Mouse (Mus musculus) 3T3-L1 (cell line): ENCODE data around the gene Rmdn3.

Source experiments
- DNase-seq: peaks from one replicate; pipeline ENCODE4 v3.0.0-alpha.2; 2015; ENCODE audit warnings: low read depth, low spot score

Rmdn3 gene

DNA sequence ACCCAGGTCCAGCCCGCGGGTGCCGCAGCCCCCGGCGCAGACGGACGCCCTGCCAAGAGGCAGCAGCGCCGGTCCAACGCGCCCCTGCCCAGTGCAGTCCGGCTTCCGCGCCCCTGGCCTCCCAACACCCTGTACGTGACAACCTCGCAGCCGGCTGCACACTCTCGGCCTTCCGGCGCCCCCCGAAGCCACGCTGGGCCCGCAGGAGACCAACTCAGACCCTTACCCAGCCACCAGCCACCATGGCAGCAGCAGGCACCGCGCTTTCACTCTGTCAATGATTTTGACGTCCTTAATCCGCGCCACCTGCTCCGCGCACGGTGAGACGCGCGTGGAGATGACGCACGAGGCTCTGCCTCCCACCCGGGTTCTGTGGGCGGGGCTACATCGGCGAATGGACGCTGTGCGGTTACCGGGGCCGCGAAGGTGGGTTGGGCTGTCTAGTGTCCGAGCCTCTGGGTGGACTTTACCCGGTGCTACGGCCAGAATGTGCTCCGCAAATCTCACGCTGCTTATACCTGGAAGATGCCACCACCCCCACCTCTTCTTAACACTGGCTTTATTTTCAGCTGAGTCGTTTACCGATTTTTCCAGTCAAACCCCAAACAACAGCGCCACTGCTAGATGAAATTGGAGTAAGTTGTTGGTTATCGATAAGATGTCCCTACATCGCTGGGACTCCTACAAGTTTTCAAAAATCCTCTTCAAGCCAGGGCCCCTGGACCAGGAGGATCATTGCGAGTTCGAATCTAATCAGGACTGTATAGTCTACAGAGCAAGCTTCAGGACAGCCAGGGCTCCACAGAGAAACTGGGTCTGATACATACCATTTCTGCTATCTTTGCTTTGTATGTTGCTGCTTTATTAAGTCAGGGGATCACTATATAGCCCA is at the start of gene Rmdn3:
Gene Rmdn3, minus strand, starts transcription at position 354 of the 892 bp plus-strand sequence.
- DNase-seq, result peak; percentile 95

DNA sequence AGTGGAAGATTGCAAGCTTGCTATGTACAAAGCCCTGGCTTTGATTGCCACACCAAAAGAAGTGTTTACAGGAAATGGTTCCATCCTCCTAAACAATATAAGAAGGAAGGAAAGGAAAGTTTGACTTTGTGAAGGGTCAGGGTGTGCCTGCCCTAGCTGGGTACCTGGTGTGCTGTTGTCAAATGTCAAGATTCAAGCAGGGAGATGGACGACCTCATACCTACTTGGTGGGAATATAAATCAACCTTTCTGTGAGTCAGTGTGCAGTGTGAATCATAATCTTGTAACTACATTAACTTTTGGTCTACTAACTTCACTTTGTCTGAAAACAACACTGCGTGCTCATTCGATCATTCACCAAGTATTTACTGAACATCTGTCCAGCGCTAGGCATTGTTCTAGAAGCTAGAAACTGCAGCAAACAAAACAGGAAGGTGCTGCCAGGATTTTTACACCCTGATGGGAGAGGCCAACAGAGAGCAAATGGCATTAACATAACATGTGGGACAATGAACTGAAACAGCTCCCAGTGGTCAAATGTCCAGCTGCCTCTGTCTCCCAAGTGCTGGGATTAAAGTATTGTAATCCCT is 47.1 kb upstream of the Rmdn3 start:
- DNase-seq, result peak; percentile 66

DNA sequence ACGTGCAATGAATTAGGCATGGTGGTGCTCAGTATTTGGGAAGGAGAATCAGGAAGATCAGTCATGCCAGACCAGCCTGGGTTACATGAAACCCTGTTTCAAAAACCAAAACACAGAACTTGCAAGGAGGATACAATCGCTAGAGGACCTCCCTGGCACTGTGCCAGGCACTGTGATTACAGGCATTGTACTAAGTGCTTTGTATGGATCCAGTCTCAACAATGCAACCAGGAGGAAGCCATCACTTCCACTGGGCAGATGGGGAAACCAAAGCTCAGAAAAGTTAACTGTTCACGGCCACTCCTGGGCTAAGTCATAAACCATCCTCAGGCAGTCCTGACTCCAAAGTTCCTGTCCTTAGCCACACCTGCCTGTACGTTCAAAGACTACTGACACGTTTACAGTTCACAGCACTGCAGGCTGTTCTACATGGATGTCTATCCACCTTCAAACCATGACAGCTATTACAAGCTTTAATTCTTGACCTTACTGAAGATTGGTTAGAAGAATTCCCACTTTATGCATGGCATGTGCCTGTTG is 46.1 kb upstream of the Rmdn3 start:
- no peak for DNase-seq

DNA sequence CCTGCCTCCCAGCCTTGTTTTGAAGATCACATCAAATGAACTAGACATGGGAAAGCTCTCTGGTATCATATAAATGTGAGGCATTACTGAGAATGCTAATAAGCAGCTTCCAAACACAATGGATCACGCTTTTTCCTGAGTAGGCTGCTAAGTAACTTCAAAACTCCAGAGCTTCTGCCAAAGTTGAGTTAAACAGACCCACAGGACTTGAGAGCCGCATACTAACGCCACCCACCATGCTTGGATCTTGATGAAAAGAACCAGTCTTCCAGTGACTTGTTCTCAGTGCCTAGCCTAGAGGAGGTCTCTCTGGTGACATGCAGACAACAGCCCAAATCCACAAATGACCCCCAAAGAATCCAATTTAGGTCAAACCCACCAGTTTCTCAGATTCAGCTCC is 42.1 kb upstream of the Rmdn3 start:
- no peak for DNase-seq

DNA sequence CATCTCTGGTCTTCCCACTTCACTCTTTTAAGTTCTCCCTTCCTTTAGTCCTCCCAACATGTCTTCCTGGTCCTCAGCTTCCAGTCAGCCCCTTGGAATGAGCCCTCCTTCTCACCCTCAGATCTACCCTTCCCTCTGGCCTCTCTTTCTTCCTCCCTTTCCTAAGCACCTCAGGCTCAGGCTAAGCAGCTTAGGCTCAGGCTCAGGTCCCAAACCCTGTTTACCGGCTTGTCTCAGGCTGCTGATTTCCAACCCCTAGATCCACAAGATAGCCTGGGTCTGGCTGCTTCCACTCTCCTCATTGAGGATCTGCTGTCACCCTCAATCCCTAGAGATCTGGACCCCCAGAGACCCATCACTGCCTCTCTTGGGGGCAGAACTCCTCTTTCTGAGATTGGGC is 41.2 kb upstream of the Rmdn3 start:
- no peak for DNase-seq

DNA sequence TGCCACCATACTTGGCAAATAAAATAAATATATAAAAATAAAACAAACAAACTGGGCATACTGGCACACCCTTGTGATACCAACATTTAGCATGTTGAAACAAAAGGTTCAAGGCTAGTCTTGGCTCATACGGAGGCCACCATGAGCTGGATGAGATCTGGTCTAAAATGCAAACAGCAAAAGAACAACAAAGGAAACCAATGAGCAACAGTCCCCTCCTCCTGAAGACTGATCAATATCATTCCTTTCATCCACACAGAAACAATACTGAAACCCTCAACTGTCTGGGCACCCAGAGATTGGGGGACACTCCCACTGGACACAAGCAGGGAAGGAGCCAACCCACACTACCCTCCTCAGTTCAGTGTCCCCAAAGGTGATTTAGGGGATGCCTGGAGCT is 40.7 kb upstream of the Rmdn3 start:
- no peak for DNase-seq

DNA sequence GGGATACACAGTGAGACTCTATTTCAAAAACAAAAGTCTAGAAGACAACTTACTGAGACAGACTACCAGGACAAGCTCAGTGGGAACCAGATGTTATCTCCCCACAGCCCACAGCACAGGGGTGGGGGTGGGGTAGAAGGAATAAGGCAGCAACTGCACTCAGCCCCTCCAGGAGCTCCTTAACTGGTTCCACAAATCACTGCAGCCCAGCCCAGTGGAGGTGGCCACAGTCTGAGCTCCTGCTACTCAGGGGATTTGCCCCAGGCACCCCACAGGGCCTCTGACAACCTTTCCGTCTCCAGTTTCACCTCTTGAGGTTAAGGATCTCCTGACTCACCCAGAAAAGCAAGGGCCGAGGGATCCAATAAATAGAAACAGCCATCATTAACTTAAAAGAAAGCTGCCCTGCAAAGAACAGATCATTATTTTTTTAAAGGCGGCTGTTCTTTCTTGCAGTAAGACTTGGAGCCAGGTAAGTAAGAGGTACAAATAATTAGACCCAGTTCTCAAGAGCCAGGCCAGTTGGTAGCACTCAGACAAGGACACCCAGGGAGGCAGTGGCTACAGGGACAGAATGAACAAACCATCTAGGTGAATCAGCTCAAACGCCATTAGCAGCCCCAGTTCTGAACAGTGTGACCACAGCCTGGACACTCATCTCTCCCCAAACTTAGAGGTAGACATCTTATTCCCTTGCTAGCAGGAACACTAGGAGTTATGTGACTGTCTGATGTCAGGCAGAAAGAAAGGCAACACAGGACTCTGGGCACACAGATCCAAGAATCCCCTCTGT is 39.7 kb upstream of the Rmdn3 start:
- DNase-seq, result peak; percentile 71

DNA sequence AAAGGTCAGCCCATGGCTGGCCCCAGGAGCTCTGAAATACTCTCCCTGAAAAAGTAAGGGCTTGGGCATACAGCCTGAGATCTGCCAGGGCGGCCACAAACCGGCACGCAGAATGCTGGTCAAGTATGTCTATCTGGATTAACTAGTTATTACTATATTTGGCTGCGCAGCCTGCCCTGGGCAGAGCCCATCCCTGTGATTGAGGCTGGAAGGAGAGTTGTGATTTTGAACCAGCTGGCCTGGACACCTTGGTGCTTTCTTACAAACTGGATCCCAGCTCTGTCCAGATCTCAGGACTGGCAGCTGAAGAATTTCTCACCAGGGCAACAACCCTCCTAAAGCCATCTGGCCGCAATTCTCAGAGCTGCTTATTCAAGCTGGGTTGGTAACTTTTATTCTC is 37.3 kb upstream of the Rmdn3 start:
- DNase-seq, result no peak

DNA sequence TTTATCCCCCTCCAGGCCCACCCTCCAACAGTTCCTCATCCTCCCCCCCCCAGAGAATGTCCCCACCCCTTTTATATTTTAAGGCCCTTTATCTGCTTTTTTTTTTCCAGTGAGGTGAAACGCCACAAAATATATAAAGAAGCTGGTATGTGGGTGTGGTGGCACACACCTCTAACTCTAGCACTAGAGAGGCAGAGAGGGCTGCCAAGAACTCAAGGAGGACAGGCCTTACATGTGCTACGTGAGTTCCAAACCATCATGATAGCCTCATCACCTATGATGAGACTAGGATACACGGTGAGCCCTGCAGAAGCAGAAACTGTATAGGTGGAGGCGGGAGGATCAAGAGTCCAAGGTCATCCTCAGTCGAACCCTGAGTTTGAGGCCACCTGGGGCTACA is 34.1 kb upstream of the Rmdn3 start:
- DNase-seq, result no peak

DNA sequence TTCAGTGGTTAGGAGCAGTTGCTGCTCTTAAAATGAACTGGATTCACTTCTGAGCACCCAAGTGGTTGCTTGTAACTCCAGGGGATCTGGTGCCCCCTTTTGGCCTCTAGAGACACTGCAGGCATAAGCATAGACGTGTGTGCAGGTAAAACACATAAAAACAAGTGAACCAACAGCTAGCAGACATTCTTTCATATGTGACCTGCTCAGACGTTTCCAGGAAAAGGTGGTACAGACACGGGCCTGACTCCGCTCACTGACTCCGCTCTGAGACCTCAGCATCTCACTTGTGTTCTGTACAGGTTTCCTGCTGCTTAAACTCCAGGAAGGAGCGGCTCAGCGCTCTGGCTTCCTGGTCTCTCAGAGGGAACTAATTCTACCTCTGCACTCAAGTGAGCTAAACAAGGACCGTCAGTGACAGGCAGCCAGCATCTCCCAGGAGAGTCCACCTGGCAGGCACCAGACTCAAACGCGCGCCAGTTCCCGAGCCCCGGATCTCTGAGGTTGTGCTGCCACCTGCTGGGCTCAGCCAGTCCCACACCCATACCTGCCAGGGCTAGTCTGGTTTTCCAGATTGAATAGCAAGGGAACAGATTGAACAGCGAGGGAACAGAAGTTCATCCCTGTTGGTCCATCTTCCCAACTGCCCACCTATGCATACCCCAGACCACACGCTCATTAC is 32.3 kb upstream of the Rmdn3 start:
- peak; percentile 93 for DNase-seq

DNA sequence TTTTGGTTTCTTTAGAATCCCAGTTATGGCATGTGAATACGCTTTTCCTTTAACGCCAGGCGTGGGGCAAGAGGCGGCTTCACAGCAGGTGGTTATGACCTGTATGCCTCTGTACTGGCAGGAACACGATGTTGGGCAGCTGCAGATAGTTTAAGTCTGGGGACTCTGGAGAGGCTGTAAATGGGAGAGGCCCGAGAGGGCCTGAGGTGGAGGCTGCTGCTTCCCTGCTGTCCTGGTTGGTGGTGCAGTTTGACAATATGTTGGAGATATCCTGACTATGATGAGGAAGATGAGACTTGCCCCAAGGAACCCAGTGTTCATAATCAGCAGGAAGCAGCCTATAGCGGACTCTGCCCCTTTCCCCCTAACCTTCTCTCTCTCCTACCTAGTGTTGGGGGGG is 26.1 kb upstream of the Rmdn3 start:
- DNase-seq, result no peak

DNA sequence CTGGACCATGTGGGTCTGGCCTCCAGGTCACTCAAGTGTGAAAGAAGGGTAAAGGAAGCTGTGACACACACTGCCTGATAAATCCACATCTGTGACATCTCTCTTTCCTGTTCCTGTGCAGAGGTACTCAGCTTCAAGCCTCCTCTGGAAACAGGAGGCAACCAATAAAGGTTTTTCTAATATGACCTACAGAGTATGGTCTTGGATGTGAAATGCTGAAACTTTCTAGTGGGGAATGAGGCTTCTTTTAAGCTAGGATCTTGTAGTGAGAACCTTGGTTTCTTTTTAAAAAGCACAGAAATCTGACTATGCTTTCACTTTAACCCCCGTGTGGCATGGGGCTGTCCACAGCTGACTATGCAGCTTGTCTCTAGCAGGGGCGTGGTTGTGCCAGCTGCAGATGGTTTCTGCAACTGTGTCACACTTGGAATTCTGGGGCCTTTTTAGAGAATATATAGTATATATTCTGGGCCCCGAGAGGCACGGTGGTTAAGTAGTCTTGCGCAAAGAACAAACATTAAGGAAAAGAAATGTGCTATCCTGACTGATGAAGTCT is 20.6 kb upstream of the Rmdn3 start:
- no peak for DNase-seq

DNA sequence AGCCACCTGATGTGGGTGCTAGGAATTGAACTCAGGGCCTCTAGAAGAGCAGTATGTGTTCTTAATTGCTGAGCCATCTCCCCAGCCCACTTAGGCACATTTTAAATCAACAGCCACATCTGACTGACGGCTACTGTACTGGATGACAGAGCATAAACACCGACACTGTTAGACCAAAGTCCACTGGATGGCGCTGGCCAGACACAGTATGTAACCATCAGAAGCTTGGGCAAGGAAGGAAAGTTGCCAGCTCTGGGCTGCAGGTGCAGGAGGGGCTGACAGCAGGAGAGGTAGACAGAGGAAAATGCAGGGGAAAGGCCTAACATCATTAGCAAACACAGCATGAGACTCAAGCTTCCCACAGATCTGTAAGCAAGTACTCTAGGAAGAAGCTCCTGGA is 19.9 kb upstream of the Rmdn3 start:
- no peak for DNase-seq

DNA sequence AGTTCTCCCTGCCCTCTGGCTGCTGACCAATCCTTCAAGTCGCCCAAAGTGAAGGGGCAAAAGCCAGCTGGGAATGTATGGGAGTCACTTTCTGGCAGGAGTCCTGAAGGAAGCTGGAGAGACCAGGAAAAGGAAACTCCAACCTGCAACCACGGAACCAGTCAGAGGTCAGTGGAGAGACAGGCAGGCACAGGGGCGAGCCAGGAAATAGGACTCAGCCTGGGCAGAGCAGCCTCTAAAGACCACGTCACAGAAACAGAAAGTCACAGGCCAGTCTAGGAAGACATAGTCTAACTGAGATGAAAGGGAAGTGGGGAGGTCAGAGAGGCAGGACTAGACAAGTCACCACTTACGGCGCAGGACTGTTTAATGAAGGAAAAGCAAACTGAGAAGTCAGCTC is 18.8 kb upstream of the Rmdn3 start:
- DNase-seq, result peak; percentile 80

DNA sequence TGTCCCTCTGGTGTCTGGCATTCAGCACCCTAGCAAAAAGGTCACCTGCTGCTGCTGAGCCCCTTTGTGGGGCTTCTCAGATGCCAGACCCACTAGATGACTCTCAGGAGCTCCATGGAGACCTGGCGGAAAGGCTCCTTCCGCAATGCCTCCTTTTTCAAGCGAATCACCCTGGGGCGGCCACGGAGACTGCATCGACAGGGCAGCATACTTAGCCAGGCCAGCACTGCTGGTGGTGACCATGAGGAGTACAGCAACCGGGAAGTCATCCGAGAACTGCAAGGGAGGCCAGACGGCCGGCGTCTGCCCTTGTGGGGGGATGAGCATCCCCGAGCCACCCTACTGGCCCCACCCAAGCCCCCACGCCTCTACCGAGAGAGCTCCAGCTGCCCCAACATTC is 18.0 kb upstream of the Rmdn3 start:
- peak; percentile 72 for DNase-seq

DNA sequence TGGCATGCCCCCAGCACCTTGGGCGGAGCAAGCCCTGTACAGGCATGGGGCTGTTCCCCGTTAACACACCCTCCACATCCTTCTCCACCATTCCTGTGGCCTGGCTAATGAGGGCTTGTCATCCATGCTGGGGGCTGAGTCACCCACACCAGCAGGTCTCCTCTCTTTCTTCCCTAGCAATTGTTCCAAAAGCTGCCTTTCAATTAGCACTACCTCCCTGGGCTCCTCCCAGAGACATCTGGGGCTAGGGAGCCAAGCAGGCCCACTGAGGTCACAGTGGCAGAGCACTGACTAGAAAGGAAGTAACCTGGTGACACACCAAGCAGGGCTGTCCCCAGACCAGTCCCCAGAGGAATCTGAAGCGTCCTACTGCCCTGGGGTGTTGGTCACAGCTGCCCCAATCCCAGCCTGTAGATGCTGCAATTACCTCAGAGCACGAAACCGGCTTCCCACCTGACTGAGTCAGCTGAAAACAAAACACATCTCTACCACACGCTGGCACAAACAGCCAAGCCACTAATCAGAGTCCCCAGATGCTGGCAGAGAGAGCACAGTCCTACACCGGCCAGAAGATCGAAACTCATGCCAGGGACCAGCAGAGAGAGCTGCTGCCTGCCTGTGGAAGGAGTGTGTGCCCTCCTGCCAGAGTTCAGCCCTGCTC is 17.3 kb upstream of the Rmdn3 start, which contains the start of gene Gm14137:
Gene Gm14137, plus strand, starts transcription at position 519 of the 661 bp plus-strand sequence.
- DNase-seq, result peak; percentile 99

DNA sequence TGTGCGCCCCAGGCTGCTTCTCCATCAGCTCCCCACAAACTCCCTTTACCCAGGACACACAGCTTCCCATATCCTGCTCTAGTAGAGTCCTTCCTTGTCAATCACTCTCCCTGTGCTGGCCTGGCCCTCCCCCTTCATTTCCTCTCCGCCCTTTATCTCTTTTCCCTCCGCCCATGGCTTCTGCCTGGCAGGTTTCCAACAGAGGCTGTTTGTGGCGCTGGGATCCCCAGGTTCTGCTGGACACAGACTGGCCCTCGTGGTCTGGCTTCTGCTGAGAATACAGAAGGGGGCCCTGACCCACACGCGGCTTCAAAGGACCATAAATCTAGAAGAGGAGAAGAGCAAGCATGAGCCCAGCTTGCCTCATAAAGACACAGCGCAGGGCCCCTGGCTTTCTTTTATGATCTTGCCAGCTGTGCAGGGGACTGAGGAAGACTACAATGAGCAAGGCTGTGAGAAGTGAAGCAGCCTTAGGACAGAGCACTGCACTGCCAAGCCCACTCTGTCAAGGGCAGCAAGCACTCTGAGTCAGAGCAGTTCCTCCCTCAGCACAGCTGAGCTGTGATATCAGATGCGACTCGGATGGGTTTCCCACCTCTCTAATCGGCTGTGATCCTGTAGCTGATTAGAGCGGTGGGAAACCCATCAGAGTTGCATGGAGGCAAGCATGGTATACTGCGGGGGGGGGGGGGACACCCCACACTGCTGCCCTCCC is 16.2 kb upstream of the Rmdn3 start:
- peak; percentile 85 for DNase-seq

DNA sequence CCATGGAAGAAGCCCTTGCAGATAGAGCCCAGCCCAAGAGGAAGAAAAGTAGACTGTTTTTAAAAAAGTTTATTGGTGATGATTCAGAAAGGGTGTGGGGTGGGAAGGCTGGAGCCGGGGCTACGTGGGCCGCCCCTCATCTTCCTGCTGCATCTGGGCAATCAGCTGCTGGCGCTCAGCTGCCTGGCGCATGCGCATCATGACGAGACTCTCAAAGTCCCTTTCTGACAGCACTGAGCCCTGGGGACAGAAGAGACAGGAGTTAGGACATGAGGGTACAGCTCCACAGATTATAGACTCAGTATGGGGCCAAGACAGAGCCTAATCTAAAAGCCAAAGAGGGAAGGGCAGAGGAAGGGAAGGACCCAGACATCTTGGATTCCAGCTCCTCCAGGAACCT is 15.6 kb upstream of the Rmdn3 start:
- DNase-seq, result no peak

DNA sequence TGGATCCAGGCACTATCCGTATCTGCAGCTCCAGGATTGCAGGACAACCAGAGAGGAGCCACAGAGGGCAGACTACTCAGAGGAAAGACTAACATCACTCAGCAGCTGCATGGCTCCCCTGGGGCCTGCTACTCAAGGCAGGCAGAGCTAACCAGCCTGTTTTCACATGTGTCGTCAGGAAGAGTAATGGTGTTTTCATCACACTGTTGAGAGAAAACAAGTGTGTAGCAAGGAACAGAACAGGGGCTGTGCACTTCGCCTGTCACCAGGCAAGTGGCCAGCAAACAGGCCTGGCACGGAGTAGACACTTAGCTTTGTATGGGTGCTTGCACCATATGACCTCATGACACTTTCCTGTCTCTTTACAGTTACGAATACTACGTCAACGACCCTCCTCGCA is 14.7 kb upstream of the Rmdn3 start:
- peak; percentile 98 for DNase-seq

DNA sequence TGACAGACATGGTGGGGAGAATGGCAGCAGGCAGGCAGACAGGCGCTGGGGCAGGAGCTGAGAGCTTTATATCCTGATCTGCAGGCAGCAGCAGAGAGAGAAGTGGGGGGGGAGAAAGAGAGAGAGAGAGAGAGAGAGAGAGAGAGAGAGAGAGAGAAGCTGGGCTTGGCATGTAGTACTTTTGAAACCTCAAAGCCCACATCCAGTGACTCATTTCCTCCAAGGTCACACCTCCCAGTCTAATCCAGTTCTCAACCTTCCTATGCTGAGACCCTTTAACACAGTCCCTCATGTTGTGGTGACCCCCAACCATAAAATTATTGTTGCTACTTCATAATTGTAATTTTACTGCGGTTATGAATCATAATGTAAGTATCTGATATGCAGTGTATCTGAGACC is 13.4 kb upstream of the Rmdn3 start:
- peak; percentile 69 for DNase-seq
